In the genomic region with DNA sequence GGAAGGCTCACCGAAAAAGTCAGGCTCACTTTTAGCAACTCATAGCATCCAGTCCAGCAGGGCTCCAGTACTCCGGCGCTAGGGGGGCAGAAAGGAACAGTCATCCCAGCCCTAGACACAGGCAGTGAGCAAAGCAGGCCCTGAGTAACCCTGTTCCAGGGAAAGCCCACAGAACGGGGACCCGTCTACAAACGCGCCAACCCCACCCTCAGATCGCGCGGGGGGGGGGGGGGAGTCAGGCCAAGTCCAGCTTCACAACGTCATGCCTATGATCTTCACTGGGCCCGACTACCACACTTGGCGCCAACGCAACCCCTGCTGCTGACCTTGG, we compare ENCODE assay signal across 9 mouse cellular contexts. TPM values are rescaled to one million over a fixed set of nuclear protein-coding genes. Genes with fewer than 3 reads are reported as not detected.
DNase-seq lines count a peak whose midpoint lies in the region; ATAC-seq and TF ChIP-seq lines count a peak whose summit lies in the region.
"Had no signal": no experiment of that assay in that cellular context is flagged by ENCODE, and none has a peak within 500 bp of the region (broad histone marks: within the 10 kb centered on the region; RNA-seq: fewer than 3 reads in every experiment).

No protein-coding gene starts in this region.

- H3K9me3 ChIP-seq in kidney, embryonic 14.5 days (ENCODE audit: control insufficient read depth, low read length), result no peaks in the 10 kb centered on the region
- H3K9me3 ChIP-seq in liver, embryonic 14.5 days (ENCODE audit: control insufficient read depth, low read length), result no peaks in the 10 kb centered on the region
- no peaks in the 10 kb centered on the region for H3K9me3 ChIP-seq in stomach, embryonic 16.5 days (replicated peaks; ENCODE audit: control insufficient read depth, low read length)

- H3K4me3 ChIP-seq in kidney, embryonic 14.5 days (ENCODE audit: low read length), result peak overlapping the region; percentile 85
- peak overlapping the region; percentile 62 to 75 for H3K4me3 ChIP-seq in liver, embryonic 14.5 days (ENCODE audit: insufficient read depth in 1 of 2, low read depth in 2 of 2, low read length in 2 of 2)
- peak overlapping the region; percentile 89 for H3K4me3 ChIP-seq in stomach, embryonic 16.5 days (replicated peaks; ENCODE audit: low read length)

- H3K27me3 ChIP-seq in kidney, embryonic 14.5 days (ENCODE audit: control insufficient read depth, insufficient read depth, low read length), result no peaks in the 10 kb centered on the region
- H3K27me3 ChIP-seq in liver, embryonic 14.5 days (ENCODE audit: control insufficient read depth, insufficient read depth, low read length), result no peaks in the 10 kb centered on the region
- no peaks in the 10 kb centered on the region for H3K27me3 ChIP-seq in stomach, embryonic 16.5 days (ENCODE audit: control insufficient read depth, insufficient read depth, low read length)

- DNase-seq in kidney, postnatal 25 days, result no peak
- DNase-seq in R1 (ENCODE audit: low read depth, low spot score), result peak; percentile 36
- no peak for DNase-seq in liver, embryonic 14.5 days (ENCODE audit: low read depth in 3 of 3, low spot score in 3 of 3)
- no peak for DNase-seq in layer of hippocampus, adult 9-11 months
- DNase-seq in cerebellum, adult 11 months, result no peak

- peak overlapping the region; percentile 94 for H3K4me2 ChIP-seq in kidney, embryonic 14.5 days (replicated peaks; ENCODE audit: low read depth, low read length)
- H3K4me2 ChIP-seq in liver, embryonic 14.5 days (ENCODE audit: low read depth), result peak overlapping the region; percentile 98
- peak overlapping the region; percentile 94 for H3K4me2 ChIP-seq in stomach, embryonic 16.5 days (ENCODE audit: low read depth, low read length)

- H3K9ac ChIP-seq in kidney, embryonic 14.5 days (ENCODE audit: low read depth, low read length), result peak overlapping the region; percentile 84
- H3K9ac ChIP-seq in liver, embryonic 14.5 days (replicated peaks), result peak overlapping the region; percentile 58
- H3K9ac ChIP-seq in stomach, embryonic 16.5 days (ENCODE audit: low read length), result peak overlapping the region; percentile 88

- peaks cover 23% of the 10 kb centered on the region; the same call in 1 of the 2 replicates for H3K36me3 ChIP-seq in kidney, embryonic 14.5 days (ENCODE audit: control insufficient read depth, insufficient read depth, low read length)
- no peaks in the 10 kb centered on the region for H3K36me3 ChIP-seq in liver, embryonic 14.5 days (replicated peaks; ENCODE audit: control insufficient read depth, insufficient read depth, low read depth)
- 0 out of 2 replicates have a peak, but pooled peaks cover 6% of the 10 kb centered on the region for H3K36me3 ChIP-seq in stomach, embryonic 16.5 days (ENCODE audit: control insufficient read depth, insufficient read depth, low read length)

- no peak for TF ChIP-seq EP300 in liver, embryonic 14.5 days (IDR thresholded peaks at IDR 0.05; ENCODE audit: low read depth)

- peaks cover 11% of the 10 kb centered on the region for H3K4me1 ChIP-seq in kidney, embryonic 14.5 days (ENCODE audit: control insufficient read depth, insufficient read depth, low read length)
- H3K4me1 ChIP-seq in liver, embryonic 14.5 days (replicated peaks; ENCODE audit: control insufficient read depth in 2 of 2, insufficient read depth in 2 of 2, low read length in 1 of 2), result peaks cover 8 to 9% of the 10 kb centered on the region in 2 experiments
- H3K4me1 ChIP-seq in stomach, embryonic 16.5 days (ENCODE audit: control insufficient read depth, insufficient read depth, low read length), result peaks cover 10% of the 10 kb centered on the region

- no peak overlapping the region for H3K27ac ChIP-seq in kidney, embryonic 14.5 days (ENCODE audit: low read depth, low read length)
- no peak overlapping the region for H3K27ac ChIP-seq in liver, embryonic 14.5 days
- peak overlapping the region; percentile 93 for H3K27ac ChIP-seq in stomach, embryonic 16.5 days (ENCODE audit: low read length)

- TF ChIP-seq CTCF in liver, embryonic 14.5 days (IDR thresholded peaks at IDR 0.05; ENCODE audit: low read depth), result no peak

- 4% methylated on average over 13 of the region's 14 CpGs for WGBS in kidney, embryonic 14.5 days
- WGBS in liver, embryonic 14.5 days (ENCODE audit: insufficient replicate concordance), result 8% methylated on average over 13 of the region's 14 CpGs
- WGBS in stomach, embryonic 16.5 days, result 3% methylated on average over 13 of the region's 14 CpGs

- ATAC-seq in kidney, embryonic 14.5 days (ENCODE audit: low FRiP score, low TSS enrichment), result peak; percentile 24; the same call in 1 of the 2 replicates
- peak; percentile 18 for ATAC-seq in granulocyte monocyte progenitor cell, adult 5-6 weeks (replicated peaks; ENCODE audit: poor library complexity, severe bottlenecking)
- ATAC-seq in liver, embryonic 14.5 days (ENCODE audit: insufficient read depth), result 0 out of 2 replicates have a peak, but pooled peaks have one; percentile 1
- peak; percentile 6 for ATAC-seq in stomach, embryonic 16.5 days (ENCODE audit: insufficient read depth, low FRiP score)

RNA-seq across cellular contexts. Expression of gene Tex264, which starts 0.8 kb away (rescaled TPM):
- 42.5 and 58.2 TPM in 2 replicates for polyA plus RNA-seq in kidney, embryonic 14.5 days (2014; fragmentation: Nextera tagmentation; extraction: Ambion mirVana)
- total RNA-seq in granulocyte monocyte progenitor cell, adult 5-6 weeks (2014; fragmentation: Nextera tagmentation), result 20.2 and 27.1 TPM in 2 replicates
- total RNA-seq in granulocyte monocyte progenitor cell, adult 5-6 weeks (2017), result 13.2 and 18.0 TPM in 2 replicates
- 9.4 and 11.3 TPM in 2 replicates for polyA plus RNA-seq in liver, embryonic 14.5 days (2012; rRNA removed)
- polyA plus RNA-seq in liver, embryonic 14.5 days (2014; fragmentation: Nextera tagmentation; extraction: Ambion mirVana), result 11.5 and 12.1 TPM in 2 replicates
- polyA plus RNA-seq in stomach, embryonic 16.5 days (2015; fragmentation: Nextera tagmentation; extraction: Ambion mirVana), result 53.4 and 60.5 TPM in 2 replicates

RNA-seq across cellular contexts. Expression of gene Grm2, which starts 29.0 kb away (rescaled TPM):
- polyA plus RNA-seq in kidney, embryonic 14.5 days (2014; fragmentation: Nextera tagmentation; extraction: Ambion mirVana), result not detected in 2 replicates
- total RNA-seq in granulocyte monocyte progenitor cell, adult 5-6 weeks (2014; fragmentation: Nextera tagmentation), result not detected in 2 replicates
- not detected in 2 replicates for total RNA-seq in granulocyte monocyte progenitor cell, adult 5-6 weeks (2017)
- polyA plus RNA-seq in liver, embryonic 14.5 days (2012; rRNA removed), result 0.02 TPM in 1 of 2 replicates, not detected in the other
- polyA plus RNA-seq in liver, embryonic 14.5 days (2014; fragmentation: Nextera tagmentation; extraction: Ambion mirVana), result not detected in 2 replicates
- 0.08 TPM in 1 of 2 replicates, not detected in the other for polyA plus RNA-seq in stomach, embryonic 16.5 days (2015; fragmentation: Nextera tagmentation; extraction: Ambion mirVana)

RNA-seq across cellular contexts. Expression of gene Iqcf6, which starts 58.5 kb away (rescaled TPM):
- polyA plus RNA-seq in kidney, embryonic 14.5 days (2014; fragmentation: Nextera tagmentation; extraction: Ambion mirVana), result not detected in 2 replicates
- not detected in 2 replicates for total RNA-seq in granulocyte monocyte progenitor cell, adult 5-6 weeks (2014; fragmentation: Nextera tagmentation)
- not detected in 2 replicates for total RNA-seq in granulocyte monocyte progenitor cell, adult 5-6 weeks (2017)
- polyA plus RNA-seq in liver, embryonic 14.5 days (2012; rRNA removed), result not detected in 2 replicates
- not detected in 2 replicates for polyA plus RNA-seq in liver, embryonic 14.5 days (2014; fragmentation: Nextera tagmentation; extraction: Ambion mirVana)
- polyA plus RNA-seq in stomach, embryonic 16.5 days (2015; fragmentation: Nextera tagmentation; extraction: Ambion mirVana), result not detected in 2 replicates
- polyA plus RNA-seq: large intestine, adult 2 months had no signal
